In genomic region chr8:126885554-126886485, GRCm38 (mm10) we compare ENCODE assay signal across 8 mouse cellular contexts. TPM values are rescaled to one million over a fixed set of nuclear protein-coding genes. Genes with fewer than 3 reads are reported as not detected.
DNase-seq lines count a peak whose midpoint lies in the region; ATAC-seq and TF ChIP-seq lines count a peak whose summit lies in the region.

No protein-coding gene starts in this region.

- no peak for ATAC-seq in midbrain, postnatal 0 days (ENCODE audit: low FRiP score)
- ATAC-seq in midbrain, embryonic 15.5 days (replicated peaks) = no peak
- no peak for ATAC-seq in heart, embryonic 14.5 days (ENCODE audit: insufficient number of reproducible peaks, insufficient read depth, low FRiP score, low read depth)
- ATAC-seq in liver, embryonic 16.5 days (ENCODE audit: low read depth) = 0 out of 2 replicates have a peak, but pooled peaks have one; percentile 23

- H3K4me2 ChIP-seq in midbrain, postnatal 0 days (ENCODE audit: low read depth, low read length, poor library complexity, severe bottlenecking) = no peak overlapping the region
- H3K4me2 ChIP-seq in midbrain, embryonic 15.5 days = no peak overlapping the region
- no peak overlapping the region for H3K4me2 ChIP-seq in heart, embryonic 14.5 days (ENCODE audit: low read length)
- no peak overlapping the region for H3K4me2 ChIP-seq in liver, embryonic 16.5 days (ENCODE audit: low read depth, low read length)

- H3K27ac ChIP-seq in midbrain, postnatal 0 days (ENCODE audit: low read depth, low read length) = no peak overlapping the region
- no peak overlapping the region for H3K27ac ChIP-seq in midbrain, embryonic 15.5 days
- peak overlapping the region; percentile 84 to 91 for H3K27ac ChIP-seq in heart, embryonic 14.5 days (replicated peaks in 1 of 2; ENCODE audit: control insufficient read depth in 1 of 2, insufficient read depth in 1 of 2, low read depth in 2 of 2, low read length in 2 of 2)
- no peak overlapping the region for H3K27ac ChIP-seq in liver, embryonic 16.5 days (ENCODE audit: low read length)
- H3K27ac ChIP-seq in thymus, adult 2 months (ENCODE audit: control insufficient read depth, insufficient read depth, low read length) = no peak overlapping the region; the same call in 1 of the 2 replicates

- no peaks in the 10 kb centered on the region for H3K4me1 ChIP-seq in midbrain, postnatal 0 days (ENCODE audit: insufficient read depth, low read length)
- H3K4me1 ChIP-seq in midbrain, embryonic 15.5 days = peaks cover 15% of the 10 kb centered on the region
- H3K4me1 ChIP-seq in heart, embryonic 14.5 days (ENCODE audit: control insufficient read depth in 2 of 2, insufficient read depth in 2 of 2, low read length in 2 of 2) = peaks cover 34 to 38% of the 10 kb centered on the region in 2 experiments
- H3K4me1 ChIP-seq in liver, embryonic 16.5 days (ENCODE audit: control insufficient read depth, low read depth, low read length) = no peaks in the 10 kb centered on the region; the same call in 1 of the 2 replicates
- H3K4me1 ChIP-seq in thymus, adult 2 months (replicated peaks; ENCODE audit: control insufficient read depth, insufficient read depth, low read length) = peaks cover 7% of the 10 kb centered on the region

- H3K4me3 ChIP-seq in midbrain, postnatal 0 days (ENCODE audit: low read depth, low read length) = no peak overlapping the region
- no peak overlapping the region for H3K4me3 ChIP-seq in midbrain, embryonic 15.5 days
- no peak overlapping the region for H3K4me3 ChIP-seq in heart, embryonic 14.5 days (ENCODE audit: control insufficient read depth in 1 of 2, insufficient read depth in 1 of 2, low read depth in 1 of 2, low read length in 2 of 2)
- no peak overlapping the region for H3K4me3 ChIP-seq in liver, embryonic 16.5 days (ENCODE audit: low read depth, low read length)
- H3K4me3 ChIP-seq in thymus, adult 2 months (ENCODE audit: control insufficient read depth, insufficient read depth, low read length) = no peak overlapping the region

- 81% methylated on average over 13 of the region's 13 CpGs for WGBS in midbrain, postnatal 0 days
- WGBS in midbrain, embryonic 15.5 days = 78% methylated on average over 13 of the region's 13 CpGs
- WGBS in heart, embryonic 14.5 days = 68% methylated on average over 13 of the region's 13 CpGs
- WGBS in liver, embryonic 16.5 days (ENCODE audit: insufficient replicate concordance) = 63% methylated on average over 13 of the region's 13 CpGs
- WGBS in thymus, adult 2 months = 93% methylated on average over 13 of the region's 13 CpGs

- H3K9ac ChIP-seq in midbrain, postnatal 0 days (replicated peaks; ENCODE audit: low read length, poor library complexity, severe bottlenecking) = no peak overlapping the region
- no peak overlapping the region for H3K9ac ChIP-seq in midbrain, embryonic 15.5 days
- no peak overlapping the region for H3K9ac ChIP-seq in heart, embryonic 14.5 days (ENCODE audit: low read length)
- H3K9ac ChIP-seq in liver, embryonic 16.5 days (ENCODE audit: low read depth, low read length) = no peak overlapping the region

- TF ChIP-seq CTCF in midbrain, postnatal 0 days (IDR thresholded peaks at IDR 0.05) = peak; percentile 38
- 0 out of 2 replicates have a peak, but pooled peaks have one; percentile 15 for TF ChIP-seq CTCF in thymus, adult 2 months (IDR thresholded peaks at IDR 0.05; ENCODE audit: borderline replicate concordance, control insufficient read depth, extremely low read depth, insufficient read depth, low read length, poor library complexity)

- no peak for TF ChIP-seq POLR2A in thymus, adult 2 months (IDR thresholded peaks at IDR 0.05; ENCODE audit: control insufficient read depth, extremely low read depth, insufficient read depth, low read length, poor library complexity)

- H3K36me3 ChIP-seq in midbrain, postnatal 0 days (ENCODE audit: insufficient read depth, low read length) = no peaks in the 10 kb centered on the region
- no peaks in the 10 kb centered on the region for H3K36me3 ChIP-seq in midbrain, embryonic 15.5 days (replicated peaks)
- no peaks in the 10 kb centered on the region for H3K36me3 ChIP-seq in heart, embryonic 14.5 days (ENCODE audit: control insufficient read depth, insufficient read depth, low read length)
- H3K36me3 ChIP-seq in liver, embryonic 16.5 days (ENCODE audit: control insufficient read depth, insufficient read depth) = no peaks in the 10 kb centered on the region
- no peaks in the 10 kb centered on the region for H3K36me3 ChIP-seq in thymus, adult 2 months (ENCODE audit: control insufficient read depth, insufficient read depth, low read length)

- no peaks in the 10 kb centered on the region for H3K9me3 ChIP-seq in midbrain, postnatal 0 days (ENCODE audit: low read length)
- H3K9me3 ChIP-seq in midbrain, embryonic 15.5 days = no peaks in the 10 kb centered on the region
- H3K9me3 ChIP-seq in heart, embryonic 14.5 days (ENCODE audit: control insufficient read depth, low read length) = no peaks in the 10 kb centered on the region
- H3K9me3 ChIP-seq in liver, embryonic 16.5 days (replicated peaks; ENCODE audit: control insufficient read depth, low read length) = no peaks in the 10 kb centered on the region

- peak; percentile 42 for DNase-seq in adrenal gland, adult 2 months
- DNase-seq in adrenal gland, postnatal 4 days (ENCODE audit: low spot score in 2 of 2) = no peak
- DNase-seq in midbrain, postnatal 0 days (ENCODE audit: low spot score) = no peak
- DNase-seq in thymus, adult 2 months = peak; percentile 55
- no peak for DNase-seq in layer of hippocampus, adult 11-12 months (ENCODE audit: low spot score)

- H3K27me3 ChIP-seq in midbrain, postnatal 0 days (ENCODE audit: insufficient read depth, low read length) = no peaks in the 10 kb centered on the region
- no peaks in the 10 kb centered on the region for H3K27me3 ChIP-seq in midbrain, embryonic 15.5 days (replicated peaks)
- H3K27me3 ChIP-seq in heart, embryonic 14.5 days (ENCODE audit: control insufficient read depth, insufficient read depth, low read length) = no peaks in the 10 kb centered on the region
- H3K27me3 ChIP-seq in liver, embryonic 16.5 days (ENCODE audit: control insufficient read depth, insufficient read depth, low read depth, low read length) = no peaks in the 10 kb centered on the region
- H3K27me3 ChIP-seq in thymus, adult 2 months (ENCODE audit: control insufficient read depth, insufficient read depth, low read length) = no peaks in the 10 kb centered on the region

RNA-seq across cellular contexts. Expression of gene Tomm20, which starts 59.8 kb away (rescaled TPM):
- total RNA-seq in adrenal gland, adult 2 months (2021) = 100 to 1,000 TPM; 171 to 206 TPM
- polyA plus RNA-seq in adrenal gland, adult 2 months (2012; rRNA removed) = 1,002 and 1,582 TPM in 2 replicates
- total RNA-seq in adrenal gland, postnatal 4 days (2021) = 100 to 1,000 TPM; 199 to 214 TPM
- total RNA-seq in midbrain, postnatal 0 days (2014; rRNA removed) = 149 and 190 TPM in 2 replicates
- polyA plus RNA-seq in midbrain, postnatal 0 days (2015; fragmentation: Nextera tagmentation; extraction: Ambion mirVana) = 236 TPM in 2 replicates
- 197 and 198 TPM in 2 replicates for polyA plus RNA-seq in midbrain, embryonic 15.5 days (2015; fragmentation: Nextera tagmentation; extraction: Ambion mirVana)
- polyA plus RNA-seq in heart, embryonic 14.5 days (2014; fragmentation: Nextera tagmentation; extraction: Ambion mirVana) = 197 and 200 TPM in 2 replicates
- polyA plus RNA-seq in liver, embryonic 16.5 days (2015; fragmentation: Nextera tagmentation; extraction: Ambion mirVana) = 85.0 and 96.8 TPM in 2 replicates
- polyA plus RNA-seq in thymus, adult 2 months (2012; rRNA removed) = 432 and 529 TPM in 2 replicates

Comparison
In these comparisons a context has a peak if more than half of its experiments do, and no peak if none do; other contexts are left out.
1. DNase-seq: peak in adrenal gland, adult 2 months (single experiment) and thymus, adult 2 months (single experiment); none in adrenal gland, postnatal 4 days (0 of 2), midbrain, postnatal 0 days (single experiment) and layer of hippocampus, adult 11-12 months (single experiment).
2. H3K27ac ChIP-seq: peak in heart, embryonic 14.5 days (2 of 2); none in midbrain, postnatal 0 days (single experiment), midbrain, embryonic 15.5 days (single experiment), liver, embryonic 16.5 days (single experiment) and thymus, adult 2 months (single experiment).